Mouse (Mus musculus): ENCODE measurements around the gene Wwox.
A peak's percentile ranks its signal among the peaks of the same experiment; 100 is the strongest.

The Wwox gene

DNA sequence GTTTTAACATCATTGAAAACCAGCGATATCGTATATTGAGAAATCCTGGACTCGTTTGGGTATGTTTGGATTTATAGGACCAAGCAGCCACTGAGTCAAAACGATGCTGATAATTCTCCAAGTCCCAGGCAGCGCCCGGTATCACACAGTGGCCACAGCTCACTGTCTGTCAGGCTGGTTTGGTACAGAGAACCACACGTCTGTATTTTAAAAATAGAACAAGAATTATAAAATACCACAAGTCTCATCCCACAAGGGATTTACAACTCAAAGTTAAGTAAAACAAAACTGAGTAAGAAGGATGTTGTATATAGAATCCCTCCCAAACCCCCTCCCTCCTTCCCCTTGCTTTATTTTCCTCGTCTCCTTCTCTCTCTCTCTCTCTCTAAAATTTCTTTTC, 108.9 kb downstream of the Wwox start:
- DNase-seq = no peak

DNA sequence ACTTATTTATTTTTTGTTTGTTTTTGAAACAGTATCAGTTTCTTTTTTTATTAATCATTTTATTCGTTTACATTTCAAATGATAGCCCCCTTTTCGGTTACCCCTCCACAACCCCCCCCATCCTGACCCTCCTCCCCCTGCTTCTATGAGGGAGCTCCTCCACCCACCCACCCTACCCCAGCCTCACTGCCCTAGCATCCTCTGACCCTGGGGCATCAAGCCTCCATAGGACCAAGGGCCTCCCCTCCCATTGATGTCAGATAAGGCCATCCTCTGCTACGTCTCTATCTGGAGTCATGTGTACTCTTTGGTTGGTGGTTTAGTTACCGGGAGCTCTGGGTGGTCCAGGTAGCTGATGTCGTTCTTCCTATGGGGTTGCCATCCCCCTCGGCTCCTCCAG, 109.4 kb downstream of the Wwox start:
- no peak for DNase-seq

DNA sequence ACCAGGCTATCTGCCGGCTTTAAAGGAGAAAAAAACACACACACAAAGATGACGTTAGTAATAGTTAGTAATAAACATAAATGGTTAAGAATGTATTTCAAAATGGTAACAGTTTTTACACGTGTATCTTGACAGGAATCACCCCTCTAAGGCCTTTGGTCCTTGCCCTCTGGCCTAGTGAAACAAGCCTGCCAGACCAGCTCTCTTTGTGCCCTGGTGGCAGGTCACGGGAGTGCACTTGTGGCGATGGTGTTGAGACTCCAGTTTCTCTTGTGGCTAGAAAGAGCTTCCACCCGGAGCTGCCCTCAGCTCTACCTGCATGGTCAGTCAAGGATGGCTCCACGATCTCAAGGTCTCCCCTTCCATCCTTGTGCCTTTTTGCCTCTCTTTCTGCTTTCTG, 110.6 kb downstream of the Wwox start:
- peak; percentile 51 for DNase-seq

DNA sequence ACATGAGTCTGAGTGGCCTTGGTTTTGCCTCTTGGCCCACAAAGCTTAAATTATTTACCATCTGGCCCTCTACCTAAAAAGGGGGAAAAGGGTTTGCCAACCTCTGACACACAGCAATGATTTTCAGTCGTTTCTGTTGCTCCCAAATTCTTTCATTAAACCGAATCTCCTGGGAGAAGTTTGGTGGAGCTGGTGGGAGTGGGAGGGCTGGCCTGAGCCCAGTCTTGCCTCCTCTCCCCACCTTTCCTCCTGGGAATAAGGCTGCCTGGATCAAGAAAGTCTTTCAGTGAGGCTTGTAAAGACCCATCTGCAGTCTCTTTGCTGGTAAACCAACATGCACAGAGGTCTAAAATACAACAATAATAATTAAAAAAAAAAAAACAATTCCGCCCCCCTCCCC, 113.2 kb downstream of the Wwox start:
- no peak for DNase-seq

DNA sequence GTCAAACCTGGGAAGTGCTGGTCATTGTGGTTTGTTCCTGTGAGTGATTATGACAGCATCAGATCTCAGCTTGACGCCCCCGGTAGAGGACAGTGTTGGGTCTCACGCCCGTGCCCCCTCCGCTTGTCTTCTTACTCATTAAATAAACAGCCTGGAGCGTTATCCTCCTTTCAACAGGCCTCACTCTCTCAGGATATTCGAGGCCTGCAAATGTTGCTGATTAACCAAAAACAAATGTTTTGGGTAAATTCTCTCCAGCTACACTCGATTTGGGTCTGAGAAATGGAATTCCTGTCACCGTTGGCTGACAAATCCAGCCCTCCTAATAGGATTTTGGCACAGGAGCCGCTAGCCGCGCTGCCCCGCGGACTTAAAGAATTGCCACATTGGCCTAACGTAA, 115.5 kb downstream of the Wwox start:
- no peak for DNase-seq

DNA sequence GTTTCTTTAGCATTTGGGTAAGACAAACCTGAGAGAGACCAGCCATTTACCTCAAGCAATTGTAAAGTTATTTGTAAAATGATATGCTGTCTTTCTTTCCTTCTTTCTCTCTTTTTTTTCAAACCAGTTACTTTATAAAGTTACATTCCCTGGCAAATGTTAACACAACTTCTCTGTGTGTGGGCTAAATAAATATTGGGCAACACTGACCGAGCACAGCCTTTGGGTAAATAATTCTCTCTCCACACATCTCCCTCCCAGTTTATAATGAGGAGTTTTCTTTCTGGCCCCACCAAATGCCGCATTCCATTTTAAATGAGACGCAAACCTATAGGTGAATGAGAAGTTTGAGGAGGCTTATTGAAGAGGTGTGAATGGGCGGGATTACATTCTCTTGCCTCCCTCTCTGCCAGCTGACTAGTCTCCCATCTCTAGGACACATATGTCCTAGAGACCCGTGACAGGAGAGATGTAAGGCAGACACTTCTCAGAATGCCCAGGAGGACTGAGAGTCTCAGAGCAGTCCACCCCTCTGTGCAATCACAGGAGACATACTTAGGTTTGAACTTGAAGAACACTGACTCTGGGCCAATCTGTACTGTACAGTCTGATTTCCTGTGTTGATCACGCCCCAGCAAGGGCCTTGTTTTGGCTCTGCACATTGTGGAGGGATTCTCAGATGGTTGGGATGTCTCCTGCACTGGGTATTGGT, 116.2 kb downstream of the Wwox start:
- no peak for DNase-seq

DNA sequence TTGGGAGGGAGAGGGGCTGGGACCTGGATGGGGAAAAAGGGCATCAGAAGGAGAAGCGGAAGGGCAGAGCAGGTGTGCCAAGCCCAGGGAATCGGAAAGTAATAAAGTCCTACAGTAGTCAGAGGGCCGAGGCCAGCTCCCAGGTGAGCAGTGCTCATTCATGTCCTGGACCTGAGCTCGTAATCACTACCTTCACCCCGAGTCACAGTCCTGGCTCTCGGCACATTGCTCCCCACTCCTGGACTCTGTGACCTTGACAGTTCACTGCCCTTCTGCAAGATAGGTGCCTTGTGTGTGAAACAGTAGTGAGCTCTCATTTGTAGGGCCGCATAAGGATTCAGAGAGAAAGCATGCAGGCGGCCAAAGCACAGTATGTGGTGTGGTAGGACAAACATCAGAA, 121.7 kb downstream of the Wwox start:
- no peak for DNase-seq

DNA sequence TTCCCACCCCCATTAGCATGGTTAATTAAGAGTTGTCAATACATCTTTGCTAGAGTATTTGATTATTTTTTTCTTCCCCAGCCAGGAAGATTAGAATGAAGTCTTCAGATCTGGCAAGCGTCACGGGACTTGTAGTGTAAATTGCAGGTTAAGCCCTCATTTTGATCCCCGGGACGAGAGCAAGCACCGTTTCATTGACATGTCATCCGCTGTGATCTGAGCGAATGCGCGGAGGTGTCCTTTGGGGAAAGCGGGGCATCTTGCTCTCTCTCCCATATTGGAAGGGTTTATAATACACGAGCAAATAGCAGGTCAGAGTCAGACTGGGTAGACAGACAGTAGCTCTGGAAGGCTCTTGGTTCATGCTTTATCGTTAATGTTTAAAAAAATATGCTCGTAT, 123.0 kb downstream of the Wwox start:
- DNase-seq = no peak

DNA sequence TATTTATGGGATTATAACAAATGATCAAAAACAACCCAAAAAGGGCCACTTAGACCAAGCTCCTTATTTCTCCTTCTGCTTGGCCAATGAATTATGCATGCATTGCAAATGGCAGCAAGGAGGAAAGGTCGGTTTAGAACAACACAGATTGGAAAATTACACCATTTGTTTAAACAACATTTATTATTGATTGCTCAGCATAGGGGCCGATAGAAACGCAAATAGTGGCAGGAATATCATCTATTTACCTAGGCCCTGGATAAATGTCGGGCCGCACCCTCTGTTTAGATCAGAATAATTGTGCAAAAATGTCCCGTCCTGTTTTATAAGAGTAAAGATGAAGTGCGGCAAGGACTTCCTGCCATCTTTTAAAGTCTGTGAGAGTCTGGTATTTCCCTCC, 123.9 kb downstream of the Wwox start:
- DNase-seq = no peak

DNA sequence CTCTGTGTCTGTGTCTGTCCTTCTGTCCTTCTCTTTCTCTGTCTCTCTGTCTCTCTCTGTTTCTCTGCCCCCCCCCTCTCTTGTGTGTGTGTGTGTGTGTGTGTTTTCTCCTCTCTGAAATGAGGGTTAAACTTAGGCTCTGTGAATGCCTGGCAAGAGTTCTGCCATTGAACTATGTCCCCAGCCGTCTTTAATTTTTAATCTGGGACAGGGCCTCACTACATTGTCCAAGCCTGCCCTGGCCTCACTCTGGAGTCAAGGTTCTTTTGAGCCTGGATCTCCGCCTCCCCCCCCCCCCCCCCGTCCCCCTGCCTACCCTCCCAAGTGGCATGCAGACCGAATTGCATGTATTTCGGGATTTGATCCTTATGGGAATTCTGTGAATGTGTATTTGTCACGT, 124.6 kb downstream of the Wwox start:
- no peak for DNase-seq

DNA sequence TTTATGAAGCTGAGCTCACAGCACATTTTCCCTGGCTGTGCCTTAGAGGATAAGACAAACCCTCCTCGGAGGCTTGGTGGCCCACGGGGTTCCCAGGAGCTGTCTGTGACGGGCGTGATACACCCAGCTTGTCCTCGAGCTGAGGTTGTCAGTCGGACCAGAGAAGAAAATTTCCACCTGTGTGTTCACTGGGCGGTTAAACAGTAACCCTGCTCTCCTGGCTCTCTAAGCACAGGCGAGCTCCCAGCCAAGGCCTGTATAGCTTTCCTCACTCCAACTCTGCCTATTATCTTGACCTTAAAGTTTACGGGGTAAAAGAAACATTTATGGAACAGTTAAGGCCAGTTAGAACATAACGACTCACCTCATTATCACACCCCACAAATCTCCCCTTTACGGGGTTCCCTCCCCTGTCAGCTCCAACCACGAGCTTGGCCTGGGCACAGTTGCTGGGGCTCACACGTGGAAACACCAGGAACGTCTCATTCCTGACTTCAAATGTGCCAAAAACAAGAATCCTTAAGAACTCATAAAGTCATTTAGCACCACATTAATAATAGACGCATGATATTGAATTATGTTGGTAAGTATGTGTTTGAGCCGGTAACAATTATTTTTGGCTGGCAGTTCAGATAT, 129.2 kb downstream of the Wwox start:
- DNase-seq = no peak

DNA sequence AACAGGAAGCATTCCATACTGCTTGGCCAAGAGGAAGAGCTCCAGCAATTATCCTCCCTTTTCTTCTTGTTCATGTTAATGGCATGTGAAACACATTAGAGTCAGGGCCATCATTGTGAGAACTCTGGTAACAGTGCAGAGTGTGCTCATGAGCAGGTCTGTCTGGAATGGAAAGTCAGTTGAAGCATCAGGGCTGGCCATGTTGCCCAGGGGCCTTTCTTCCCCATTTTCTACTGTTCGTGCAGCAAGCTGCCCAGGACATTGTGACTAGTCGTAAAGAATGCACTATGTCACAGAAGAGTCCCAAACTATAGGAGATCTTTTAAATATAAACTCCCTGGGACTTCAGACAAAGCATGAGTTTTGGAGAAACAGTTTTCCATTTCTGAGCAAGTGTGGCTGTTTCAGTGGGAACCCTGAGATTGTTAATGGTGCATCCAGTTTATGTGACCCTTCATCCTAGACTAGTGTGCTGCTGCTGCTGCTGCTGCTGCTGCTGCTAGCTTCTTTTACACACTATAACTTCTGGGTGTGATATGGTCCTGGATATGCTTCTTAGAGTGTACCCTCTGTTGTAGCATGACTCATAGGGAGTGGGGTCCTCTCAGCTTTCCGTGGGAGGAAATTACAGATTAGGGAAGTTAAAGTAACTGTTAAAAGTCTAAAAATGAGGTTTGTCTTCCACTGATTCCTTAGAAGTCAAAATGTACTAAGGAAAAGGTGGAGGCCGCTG, 133.7 kb downstream of the Wwox start:
- no peak for DNase-seq

DNA sequence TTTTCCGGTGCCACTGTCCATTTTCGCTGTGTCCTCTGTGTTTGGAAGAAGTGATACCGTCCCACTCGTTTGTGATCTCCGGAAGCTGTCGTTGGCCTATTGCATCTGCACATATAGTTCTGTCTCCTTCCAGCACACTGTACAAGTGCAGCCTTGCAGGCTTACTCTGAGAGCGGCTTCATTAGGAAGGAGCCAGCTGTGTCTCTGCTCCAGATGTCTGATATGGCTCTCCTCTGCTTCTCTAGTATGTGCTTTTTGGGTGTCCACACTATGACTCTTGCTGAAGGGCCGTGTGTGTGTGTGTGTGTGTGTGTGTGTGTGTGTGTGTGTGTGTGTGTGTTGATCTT, 134.3 kb downstream of the Wwox start:
- no peak for DNase-seq

DNA sequence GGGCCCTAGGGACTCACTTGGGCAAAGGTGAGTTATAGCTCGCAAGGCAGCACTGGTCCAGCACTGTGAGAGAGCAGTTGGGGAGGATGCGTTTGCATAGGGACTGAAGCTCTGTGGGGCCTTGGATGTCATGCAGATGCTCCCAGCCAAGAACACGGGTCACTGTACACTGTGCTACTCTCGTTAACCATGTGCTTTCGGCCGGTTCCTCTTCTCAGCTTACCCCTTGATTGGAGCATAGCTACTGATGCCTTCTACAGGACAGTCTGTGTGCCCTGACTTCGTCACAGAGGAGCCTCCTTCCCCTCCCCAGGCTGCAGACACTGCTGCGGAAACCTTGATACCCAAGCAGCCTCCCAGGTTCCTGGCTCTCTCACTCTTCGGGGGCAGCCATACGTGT, 139.8 kb downstream of the Wwox start:
- DNase-seq = no peak

DNA sequence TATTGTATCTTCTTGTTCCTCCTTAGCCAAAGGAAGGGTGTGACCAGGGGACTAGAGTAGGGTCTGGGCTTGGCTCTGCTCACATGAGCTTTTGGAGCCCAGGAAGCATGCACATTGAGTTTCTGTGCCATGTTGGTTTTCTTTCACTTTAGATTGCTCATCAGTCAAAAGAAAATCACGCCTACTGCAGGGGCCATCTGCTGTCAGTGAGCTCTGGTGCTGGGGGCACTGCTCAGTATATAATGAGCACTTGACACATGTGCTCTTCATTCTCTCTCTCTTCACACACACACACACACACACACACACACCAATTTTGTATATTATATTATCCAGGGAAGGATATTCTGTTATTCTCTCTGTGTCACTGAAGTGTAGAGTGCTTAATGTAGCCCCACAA, 141.2 kb downstream of the Wwox start:
- no peak for DNase-seq

DNA sequence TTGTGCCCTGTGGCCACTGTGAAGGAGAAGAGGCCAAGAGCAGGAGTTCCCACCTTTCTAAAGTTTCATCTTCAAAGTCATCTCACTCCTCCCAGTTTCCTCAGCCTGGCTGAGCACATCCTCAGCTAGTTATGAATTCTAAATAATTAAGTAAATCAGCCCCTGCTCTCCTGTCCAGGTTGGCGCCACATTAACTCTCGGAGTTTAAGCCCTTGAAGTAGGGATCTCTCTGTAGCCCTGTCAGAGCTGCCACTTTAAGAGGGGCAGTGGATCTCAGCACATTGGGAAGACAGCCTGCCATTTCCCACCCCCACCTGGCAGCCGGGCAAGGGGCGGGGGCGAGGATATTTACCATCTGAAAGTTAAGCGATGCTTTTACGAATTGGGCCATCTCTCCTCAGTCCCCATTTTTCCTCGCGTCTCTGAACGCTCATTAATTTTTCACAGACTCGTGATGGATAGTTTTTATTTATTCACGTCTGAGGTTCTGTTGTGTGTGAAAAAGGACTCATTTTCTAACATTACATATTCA, 150.9 kb downstream of the Wwox start:
- no peak for DNase-seq

DNA sequence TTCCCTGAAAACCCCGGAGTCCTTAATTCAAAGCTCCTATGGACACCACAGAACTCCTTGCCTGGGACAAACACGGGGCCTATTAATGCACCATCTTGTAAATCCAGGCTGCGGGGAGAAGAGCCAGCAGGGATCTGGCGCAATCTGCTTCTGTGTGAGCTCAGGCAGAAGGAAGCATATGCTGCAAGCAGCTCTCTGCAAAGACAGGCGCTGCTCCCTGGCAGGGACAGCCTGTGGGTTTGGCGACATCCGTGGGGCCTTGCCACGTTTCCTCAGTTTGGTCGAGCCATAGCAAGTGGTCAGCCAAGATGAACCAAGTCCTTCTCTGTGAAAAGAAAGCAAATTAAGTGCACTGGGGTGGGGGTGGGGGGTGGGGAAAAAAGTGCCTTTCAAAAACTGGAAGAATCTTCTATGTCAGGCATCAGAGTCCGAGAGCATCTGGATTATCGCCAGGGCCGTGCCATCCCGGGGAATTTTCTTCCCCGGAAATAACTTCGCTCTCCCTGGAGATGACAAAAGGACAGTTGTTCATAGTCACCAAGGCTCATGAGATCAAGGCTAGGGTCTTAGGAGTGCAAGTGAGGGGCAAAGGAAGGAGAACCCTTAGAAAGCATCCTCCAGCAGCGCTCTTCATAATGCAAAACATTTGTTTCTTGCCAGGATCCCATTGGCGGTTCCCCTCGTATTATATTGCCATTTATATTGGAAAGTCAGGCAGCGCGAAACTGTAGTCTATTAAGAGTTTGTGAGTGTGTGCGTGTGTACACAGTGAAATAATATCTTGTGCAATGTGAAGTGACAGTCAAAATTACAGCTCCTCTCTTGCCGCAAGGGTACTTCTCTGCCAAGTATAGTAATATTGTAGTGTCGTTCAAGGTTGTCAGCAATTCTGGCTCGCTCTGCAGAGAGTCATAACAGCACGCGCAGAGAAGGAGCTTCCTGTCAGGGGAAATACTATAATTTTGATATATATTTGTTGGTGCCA, 152.1 kb downstream of the Wwox start:
- DNase-seq = peak; percentile 50

DNA sequence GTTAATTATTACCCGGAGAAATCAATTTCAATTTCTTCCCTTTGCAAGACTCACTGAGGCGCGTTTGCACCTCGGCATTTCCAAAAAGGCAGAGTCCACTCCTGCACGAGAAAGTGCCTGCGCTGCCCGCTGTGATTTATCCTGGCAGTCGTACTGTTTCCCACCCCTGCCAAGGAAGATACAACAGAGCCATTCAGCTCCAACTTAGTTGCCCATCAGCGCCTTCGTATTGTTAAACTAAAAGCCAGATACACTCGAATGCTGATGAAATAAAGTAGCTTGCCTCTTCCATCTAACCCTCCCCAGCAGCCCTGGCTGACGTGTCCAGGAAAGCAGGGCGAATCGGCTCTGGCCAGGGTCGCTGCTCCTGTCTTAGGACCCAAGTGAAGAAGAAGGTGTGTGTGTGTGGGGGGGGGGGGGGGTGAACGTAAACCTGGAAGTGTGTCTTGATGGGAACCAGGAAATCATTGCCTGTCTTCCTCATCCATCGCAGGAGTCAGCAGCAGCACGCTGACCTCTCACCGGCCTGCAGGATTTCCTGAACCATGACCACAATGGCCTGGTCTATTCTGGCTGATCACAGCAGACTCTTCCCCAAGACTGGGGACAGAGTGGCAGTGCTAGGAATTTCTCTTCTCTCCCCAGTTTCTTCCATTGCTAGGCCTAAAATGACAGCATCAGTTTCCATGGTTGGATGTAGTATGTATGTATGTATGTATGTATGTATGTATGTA, 154.1 kb downstream of the Wwox start:
- no peak for DNase-seq

DNA sequence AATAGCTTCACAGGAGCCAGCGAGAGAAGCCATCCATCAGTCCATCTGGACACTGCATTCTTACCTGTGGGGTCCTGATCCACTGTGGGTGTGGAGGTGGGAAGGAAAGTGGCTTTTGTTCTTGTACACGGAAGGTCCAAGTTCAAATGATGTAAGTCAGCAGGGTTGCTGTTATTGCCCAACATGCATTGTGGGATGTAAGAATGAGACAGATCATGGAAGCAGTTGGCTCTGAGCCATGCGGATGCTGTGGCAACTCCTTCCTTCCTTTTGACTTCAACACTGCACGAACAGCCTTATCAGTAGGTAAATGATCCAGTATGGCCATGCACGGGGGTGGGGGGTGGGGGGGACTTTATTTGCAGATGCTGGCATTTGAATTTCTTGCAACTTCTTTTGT, 155.4 kb downstream of the Wwox start:
- no peak for DNase-seq

DNA sequence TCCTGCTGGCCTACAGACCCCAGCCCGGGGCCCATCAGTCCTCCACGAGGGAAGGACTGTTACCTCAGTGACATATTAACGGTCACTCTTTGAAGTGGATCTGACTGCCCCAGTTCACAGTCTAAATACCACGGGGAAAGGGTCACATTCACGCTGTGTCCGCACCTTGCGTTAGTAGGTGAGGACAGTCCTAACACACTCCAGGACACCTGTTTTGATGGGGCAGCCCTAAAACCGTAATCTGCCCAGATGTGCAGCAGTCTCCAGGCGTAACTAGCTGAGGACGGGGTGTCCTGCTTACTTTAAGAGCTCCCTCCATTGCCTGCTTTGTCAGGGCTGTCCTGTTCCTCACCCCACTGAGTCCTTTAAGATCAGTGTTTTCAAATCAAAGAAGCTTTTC, 160.1 kb downstream of the Wwox start:
- DNase-seq = peak; percentile 39

DNA sequence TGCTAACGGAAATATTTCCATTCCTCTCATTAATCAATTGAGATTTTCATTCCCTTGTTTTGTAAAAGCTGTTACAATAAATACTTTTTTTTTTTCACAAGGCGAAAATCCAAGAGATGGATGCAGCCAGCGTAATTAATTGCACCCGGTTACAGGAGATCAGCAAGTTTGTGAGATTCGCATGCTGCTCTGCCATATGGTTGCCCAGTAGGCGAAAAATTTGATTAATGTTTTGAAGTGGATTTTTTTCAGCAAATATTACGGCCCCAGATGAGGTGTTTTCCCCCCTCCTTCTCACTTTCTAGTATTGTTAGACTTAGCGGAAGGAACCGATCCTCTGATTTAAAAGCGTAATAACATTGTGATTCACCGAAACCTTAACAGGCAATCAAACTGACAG, 160.7 kb downstream of the Wwox start:
- no peak for DNase-seq

DNA sequence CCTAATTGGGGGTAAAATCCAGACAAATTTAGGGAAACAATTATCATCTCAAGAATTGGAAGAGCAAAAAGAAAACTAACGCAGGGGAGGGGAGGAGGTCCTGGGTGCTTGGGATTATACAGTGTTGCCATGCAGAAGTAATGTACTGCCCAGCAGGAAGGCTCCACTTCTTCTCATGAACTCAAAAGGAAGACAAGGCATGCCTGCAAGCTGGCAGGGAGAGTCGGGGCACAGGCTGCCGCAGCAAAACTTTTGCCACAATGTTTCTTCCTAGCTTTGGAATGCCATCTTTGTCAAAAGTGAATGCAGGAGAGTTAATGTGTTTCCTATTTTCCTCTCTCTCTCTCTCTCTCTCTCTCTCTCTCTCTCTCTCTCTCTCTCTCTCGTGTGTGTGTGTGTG, 163.6 kb downstream of the Wwox start:
- no peak for DNase-seq
